Mouse (Mus musculus): ENCODE measurements around the gene Tub.

Gene Tub

DNA sequence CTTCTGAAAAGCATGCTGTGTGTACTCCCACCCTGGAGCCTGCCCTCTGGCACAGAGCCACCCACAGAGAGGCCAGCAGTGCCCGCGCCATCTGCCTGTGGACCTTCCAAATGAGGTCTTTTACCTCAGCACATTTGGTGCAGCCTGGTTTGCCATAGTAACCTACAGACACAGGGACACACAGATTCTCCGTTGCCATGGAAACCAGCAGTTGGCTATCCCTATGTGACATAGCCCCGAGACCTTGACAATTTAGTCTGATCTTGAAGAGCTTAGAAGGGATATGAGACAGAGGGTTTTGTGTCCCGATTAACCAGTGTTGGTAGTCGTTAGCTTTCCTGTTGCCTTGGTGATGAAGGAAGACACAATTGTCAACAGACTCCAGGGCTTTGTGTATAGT is 22.1 kb downstream of the Tub start:
- in situ Hi-C loops (cut with MboI, MseI) = no loop called here

GRCm38 (mm10) chr7:108985934-108986708 is 36.0 kb downstream of the Tub start:
- in situ Hi-C loops (cut with MboI, MseI) = no loop called here

DNA sequence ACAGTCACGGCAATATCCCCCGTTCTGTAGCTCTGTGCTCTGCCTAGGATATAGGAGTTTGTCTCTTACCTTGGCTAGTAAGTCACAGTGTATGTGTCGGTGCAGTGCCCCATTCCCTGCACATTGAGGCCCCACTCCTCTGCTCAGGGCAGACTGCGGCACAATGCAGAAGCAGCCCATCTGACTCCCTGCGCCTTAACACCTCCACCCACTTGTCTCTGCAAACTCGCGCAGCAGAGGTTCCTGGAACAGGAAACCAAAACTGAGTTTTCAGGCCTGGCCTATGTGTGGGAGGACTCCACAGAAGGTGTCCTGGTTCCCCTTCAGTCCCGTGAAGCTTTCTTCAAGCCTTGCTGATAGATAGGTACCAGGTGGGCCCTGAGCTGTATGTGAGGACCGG is 41.1 kb downstream of the Tub start:
- in situ Hi-C loops (cut with MboI, MseI) = no loop called here

- in situ Hi-C loops (cut with MboI, MseI) = no loop called here
Measured at GRCm38 (mm10) chr7:108993230-108993629, 43.1 kb downstream of the Tub start.

DNA sequence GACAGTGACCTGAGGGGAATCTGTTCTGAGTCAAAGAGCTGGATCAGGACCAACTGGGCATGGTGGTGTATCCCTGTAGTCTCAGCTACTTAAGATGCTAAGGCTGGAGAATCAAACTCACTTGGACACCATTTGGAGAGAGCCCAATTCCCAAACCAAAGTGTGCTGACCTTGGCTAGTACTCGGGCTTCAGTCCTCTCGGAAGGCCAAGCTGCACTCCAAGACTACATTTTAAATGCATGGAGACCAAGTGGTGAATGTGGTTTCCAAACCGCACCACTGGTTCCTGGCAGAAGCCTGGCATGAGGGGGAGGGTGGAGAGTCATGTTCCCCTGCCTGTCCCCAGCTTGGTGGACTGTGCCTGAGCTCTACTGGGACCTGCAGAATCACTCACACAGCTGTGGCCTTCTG is 43.7 kb downstream of the Tub start:
- in situ Hi-C loops (cut with MboI, MseI) = no loop called here

DNA sequence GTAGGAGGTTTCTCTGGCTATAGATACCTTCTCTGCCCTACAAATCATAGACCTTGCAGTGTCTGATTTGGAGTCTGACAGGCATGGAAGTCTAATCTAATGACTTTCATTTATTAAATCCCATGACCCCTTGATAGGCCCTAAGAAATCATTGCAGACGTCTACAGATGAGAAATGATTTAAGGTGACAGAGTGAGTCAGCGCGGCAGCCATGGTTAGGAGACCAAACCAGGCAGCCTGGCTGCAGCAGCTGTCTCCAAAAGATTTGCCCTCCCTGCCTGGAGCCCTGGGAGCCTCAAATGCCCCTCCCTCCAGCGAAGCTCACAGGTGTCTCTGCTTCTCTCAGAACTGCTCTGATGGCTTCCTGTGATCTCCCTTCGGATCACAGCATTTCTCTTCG is 46.0 kb downstream of the Tub start:
- in situ Hi-C loops (cut with MboI, MseI) = no loop called here

DNA sequence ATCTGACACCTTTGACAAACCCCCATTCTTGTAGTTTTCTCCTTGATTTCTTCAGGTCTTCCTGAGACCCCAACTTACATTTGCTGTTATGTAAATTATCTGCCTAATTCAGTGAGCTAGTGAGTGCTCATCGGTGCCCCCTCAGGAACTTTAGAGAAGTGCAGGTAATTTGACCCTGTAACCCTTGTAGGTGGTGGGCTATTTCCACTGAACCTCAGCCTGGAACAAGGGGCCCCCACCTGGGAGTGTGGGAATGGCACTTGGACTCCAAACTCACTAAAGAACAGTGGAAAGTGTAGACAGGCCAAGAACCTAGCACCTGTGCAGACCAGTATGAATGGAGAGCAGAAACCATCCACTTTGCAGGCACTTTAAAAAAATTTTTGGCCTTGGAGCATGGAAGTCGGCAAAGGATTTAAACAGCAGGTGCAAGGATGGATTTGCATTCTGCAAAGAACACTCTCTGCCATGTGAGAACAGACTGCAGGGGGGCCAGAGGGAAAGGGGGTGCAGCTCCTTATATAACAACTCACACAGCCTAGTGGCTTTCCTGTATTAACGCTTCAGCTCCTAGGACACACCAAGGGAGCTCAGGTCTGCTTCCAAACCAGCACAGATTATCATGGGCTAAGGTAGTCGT is 50.3 kb downstream of the Tub start:
- in situ Hi-C loops (cut with MboI, MseI) = no loop called here

DNA sequence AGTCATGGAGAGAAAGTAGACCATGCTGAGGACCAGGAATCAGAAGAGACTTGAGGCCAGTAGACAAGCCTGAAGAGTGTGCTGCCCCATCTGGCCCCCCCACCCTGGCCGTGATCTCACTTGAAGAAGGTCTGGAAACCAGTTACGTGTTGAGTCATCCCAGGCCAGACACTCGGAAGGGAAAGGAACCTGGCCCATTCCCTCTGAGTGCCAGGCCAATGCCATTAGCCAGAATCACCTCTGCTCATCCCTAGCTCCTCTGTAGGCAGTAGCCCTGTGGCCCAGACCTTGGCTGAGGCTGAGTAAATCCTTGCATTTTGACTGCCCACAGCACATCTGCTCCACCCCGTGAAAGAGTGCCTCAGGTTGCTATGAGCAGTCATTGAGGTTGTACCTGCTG is 51.8 kb downstream of the Tub start:
- in situ Hi-C loops (cut with MboI, MseI) = no loop called here

DNA sequence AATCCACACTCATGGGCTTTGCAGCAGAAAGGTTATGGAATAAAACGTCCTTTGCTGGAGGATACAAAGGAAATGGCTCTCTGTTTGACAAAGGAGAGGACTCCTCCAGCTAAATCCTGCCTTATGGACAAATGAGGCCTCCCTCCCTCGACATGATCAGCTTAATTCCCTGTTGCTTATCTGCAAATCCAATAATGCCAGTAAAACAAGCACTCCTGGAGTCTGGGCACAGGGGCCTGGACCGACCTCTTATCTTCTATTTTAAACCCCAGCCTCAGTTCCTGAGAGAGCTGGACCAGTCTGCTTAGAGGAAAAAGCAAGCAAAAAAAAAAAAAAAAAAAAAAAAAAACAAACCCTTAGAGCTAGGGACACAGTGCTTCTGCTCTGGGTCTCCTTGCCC is 53.5 kb downstream of the Tub start:
- in situ Hi-C loops (cut with MboI, MseI) = no loop called here

GRCm38 (mm10) chr7:109009260-109009659 is 59.1 kb downstream of the Tub start:
- in situ Hi-C loops (cut with MboI, MseI) = no loop called here

DNA sequence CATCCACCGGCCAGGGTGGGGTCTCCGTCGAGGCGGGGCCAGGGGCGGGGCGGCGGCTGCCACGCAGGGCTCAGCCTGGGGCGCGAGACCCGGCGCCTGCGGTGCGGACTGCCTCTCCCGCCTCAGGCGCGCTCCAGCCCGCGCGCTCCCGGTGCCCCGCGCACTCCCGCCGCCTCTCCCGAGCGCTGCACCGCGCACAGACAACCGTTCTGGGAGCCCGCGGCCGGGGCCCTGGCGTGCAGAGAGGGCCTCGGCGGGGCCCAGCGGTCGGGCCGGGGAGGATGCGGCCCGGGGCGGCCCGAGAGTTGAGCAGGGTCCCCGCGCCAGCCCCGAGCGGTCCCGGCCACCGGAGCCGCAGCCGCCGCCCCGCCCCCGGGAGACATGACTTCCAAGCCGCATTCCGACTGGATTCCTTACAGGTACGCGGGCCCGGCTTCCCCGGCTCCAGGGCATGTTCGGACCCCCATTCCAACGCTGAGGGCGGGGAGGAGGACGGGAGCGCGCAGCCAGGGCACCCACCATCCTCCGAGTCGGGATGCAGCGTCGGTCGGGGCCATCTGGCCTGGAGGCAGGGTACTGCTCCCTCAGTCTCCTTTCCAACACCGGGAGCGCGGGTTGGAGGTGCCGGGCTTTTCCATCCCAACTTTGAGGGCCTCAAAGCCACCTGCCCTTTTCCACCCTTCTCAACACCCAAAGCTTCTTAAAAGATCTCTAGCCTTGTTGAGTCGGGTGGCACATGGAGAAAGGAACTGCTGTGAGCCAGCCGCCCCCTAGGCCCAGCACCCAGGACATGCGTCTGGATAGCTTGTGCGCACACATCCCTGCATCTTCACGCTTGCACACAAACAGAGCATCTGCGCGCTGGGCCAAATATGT is 60.8 kb downstream of the Tub start:
- in situ Hi-C loops (cut with MboI, MseI) = no loop called here

GRCm38 (mm10) chr7:109011596-109012180 is 61.5 kb downstream of the Tub start:
- in situ Hi-C loops (cut with MboI, MseI) = no loop called here

DNA sequence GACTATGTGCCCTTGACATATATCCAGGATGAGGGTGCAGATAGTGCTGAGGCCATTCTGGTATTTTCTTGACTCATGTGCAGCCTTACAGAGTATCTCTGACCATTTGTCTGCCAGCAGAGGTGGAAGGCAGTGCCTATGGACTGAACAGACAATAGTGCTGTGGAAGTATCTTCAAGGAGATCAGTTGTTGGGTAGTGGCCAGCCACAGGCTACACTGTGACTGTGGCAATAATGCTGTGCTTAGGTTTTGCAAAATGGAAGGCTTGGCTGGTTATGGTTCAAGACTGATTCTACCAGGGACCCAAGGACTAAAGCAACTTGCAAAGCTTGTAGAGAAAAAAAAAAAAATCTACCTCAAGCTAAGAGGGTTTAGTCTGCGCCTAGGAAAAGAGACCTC is 62.4 kb downstream of the Tub start:
- in situ Hi-C loops (cut with MboI, MseI) = no loop called here

DNA sequence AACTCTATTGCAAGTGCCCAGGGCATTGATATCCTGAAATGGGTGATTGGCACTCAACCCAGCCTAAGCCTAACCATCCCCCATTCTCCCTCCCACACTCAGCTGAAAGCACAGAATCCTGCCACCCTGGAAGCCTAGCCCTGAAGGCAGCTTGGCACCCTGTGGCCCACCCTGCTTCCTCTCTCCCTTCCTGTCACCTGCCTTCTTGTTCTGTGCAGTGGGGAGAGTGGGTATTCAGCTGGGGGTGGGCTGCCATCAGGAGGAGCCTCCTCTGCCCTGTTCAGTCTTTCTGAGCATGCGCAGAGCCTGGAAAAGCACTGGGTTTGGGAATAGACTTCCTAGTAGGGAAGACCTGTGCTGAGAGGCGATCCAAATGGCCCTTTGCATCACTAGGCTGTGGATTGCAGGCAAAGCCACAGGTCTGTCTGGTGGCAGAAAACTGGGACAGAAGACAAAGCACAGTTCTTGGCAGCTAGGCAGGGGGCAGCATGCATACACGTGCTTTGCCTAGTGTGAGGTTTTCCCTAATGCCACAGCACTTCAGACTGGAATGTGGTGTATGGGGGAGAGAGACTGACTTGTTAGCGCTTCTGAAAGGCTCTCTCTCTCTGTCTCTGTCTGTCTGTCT is 63.0 kb downstream of the Tub start:
- in situ Hi-C loops (cut with MboI, MseI) = no loop called here

DNA sequence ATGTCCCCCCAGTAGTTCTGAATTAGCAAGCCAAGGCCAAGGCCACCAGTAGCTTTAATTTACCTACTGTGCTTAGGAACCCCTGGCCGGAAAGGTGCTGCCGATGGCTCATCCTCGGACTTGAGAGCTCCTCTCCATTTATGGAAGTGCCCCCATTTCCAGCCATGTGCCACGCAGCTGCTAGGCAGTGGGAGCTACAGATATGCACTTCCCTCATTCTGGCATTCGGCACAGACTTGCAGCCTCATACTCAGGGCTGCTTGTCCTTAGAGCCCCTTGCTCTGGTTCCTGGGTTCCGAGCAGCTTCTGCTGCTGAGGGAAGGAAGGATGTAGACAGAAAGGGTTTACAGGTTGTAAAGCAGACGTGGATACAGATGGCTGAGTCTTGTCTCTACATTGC is 64.7 kb downstream of the Tub start:
- in situ Hi-C loops (cut with MboI, MseI) = no loop called here

DNA sequence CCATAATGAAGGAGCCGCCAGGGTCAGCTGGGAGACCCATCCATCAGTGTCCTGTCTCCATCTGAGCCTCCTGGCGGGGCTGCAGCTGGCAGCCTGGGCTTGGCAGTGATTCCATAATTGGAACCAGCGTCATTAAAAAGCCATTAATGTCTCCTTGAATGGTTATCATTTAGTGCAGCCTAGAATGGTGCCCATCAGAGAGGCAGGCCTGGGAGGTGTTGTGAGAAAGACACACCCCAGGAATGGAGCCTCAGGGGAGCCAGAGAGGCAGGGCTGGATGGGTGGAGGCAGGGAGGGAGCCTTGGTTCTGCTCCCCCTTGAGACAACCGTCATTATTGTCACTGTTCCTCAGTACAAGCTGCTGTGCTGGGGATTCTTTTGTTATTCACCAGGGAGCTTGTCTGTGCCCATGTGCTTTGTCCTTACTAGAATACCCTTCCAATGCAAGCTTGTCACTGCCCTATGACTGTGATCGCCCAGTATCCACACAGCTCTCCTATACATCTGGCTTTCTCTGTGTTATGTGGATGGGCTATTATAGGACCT is 66.3 kb downstream of the Tub start:
- in situ Hi-C loops (cut with MboI, MseI) = no loop called here

GRCm38 (mm10) chr7:109019243-109019642 is 69.1 kb downstream of the Tub start:
- in situ Hi-C loops (cut with MboI, MseI) = no loop called here

GRCm38 (mm10) chr7:109021428-109021827 is 71.3 kb downstream of the Tub start:
- in situ Hi-C loops (cut with MboI, MseI) = loop anchor here (5.0 kb wide), 1 partner anchor 54 kb away; no protein-coding TSS in a partner anchor

- in situ Hi-C loops (cut with MboI, MseI) = loop anchor here (5.0 kb wide), 1 partner anchor 208 kb away; no protein-coding TSS in a partner anchor
Measured at GRCm38 (mm10) chr7:109025743-109026142, 75.6 kb downstream of the Tub start.

DNA sequence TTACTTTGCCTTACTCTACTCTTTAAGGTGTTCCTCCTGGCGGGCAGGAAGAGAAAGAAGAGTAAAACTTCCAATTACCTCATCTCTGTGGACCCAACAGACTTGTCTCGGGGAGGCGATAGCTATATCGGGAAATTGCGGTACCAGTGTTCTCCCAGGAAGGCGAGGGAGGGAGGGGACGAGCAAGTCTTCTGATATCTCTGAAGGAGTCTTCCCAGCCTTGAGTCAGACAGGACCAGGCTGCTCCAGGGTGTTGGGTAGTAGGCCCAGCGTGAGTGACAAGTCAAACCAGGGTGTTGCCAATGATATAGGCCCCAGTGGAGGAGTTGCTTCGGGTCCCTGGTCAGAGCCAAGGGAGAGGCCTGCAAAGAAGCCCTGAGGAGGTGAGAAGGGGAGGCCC is 76.8 kb downstream of the Tub start:
- in situ Hi-C loops (cut with MboI, MseI) = loop anchor here (5.0 kb wide), 1 partner anchor 210 kb away; no protein-coding TSS in a partner anchor

- in situ Hi-C loops (cut with MboI, MseI) = loop anchor here (5.0 kb wide), 1 partner anchor 210 kb away; no protein-coding TSS in a partner anchor
Measured at GRCm38 (mm10) chr7:109027721-109028120, 77.6 kb downstream of the Tub start.

Data from T-helper 1 cell (primary cell).